Mouse (Mus musculus) frontal cortex, postnatal 14 days (tissue): ENCODE results near the gene Hist1h2ae.
"Not testable (repeated sequence)": the region's sequence is repeated elsewhere in the genome, so short reads cannot be mapped to it uniquely, and the experiment has no call there.

ENCODE experiments used
- DNase-seq, 2 experiments: peaks; one replicate each; pipeline ENCODE4 v3.0.0; 2022; ENCODE audit warnings: low spot score in 2 of 2

The Hist1h2ae gene

DNA sequence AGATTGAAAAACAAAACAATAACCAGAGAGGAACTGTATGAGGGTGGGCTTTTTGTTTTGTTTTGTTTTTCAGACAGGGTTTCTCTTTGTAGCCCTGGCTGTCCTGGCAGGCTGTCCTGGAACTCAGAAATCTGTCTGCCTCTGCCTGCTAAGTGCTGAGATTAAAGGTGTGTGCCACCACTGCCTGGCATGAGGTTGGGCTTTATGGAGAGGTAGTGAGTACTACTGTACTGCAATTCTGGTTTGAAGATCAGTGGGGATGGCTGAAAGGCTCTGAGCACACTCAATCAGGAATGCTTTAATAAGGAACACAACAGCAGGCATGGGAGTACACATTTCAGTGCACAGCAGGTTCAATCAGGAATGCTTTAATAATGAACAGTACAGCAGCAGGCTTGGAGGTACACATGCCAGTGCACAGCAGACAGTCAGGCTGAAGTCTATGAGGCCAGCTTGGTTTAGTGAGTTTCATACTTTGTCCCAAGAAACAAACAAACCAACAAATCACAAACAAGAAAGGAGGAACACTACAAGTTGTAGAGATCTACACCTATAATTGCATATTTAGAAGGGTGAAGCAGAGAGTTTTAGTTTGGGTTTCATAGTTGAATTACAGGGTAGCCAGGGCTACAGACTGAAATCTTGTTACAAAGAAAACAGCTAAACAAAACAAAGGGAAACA is 12.5 kb upstream of the Hist1h2ae start:
- DNase-seq: no peak

DNA sequence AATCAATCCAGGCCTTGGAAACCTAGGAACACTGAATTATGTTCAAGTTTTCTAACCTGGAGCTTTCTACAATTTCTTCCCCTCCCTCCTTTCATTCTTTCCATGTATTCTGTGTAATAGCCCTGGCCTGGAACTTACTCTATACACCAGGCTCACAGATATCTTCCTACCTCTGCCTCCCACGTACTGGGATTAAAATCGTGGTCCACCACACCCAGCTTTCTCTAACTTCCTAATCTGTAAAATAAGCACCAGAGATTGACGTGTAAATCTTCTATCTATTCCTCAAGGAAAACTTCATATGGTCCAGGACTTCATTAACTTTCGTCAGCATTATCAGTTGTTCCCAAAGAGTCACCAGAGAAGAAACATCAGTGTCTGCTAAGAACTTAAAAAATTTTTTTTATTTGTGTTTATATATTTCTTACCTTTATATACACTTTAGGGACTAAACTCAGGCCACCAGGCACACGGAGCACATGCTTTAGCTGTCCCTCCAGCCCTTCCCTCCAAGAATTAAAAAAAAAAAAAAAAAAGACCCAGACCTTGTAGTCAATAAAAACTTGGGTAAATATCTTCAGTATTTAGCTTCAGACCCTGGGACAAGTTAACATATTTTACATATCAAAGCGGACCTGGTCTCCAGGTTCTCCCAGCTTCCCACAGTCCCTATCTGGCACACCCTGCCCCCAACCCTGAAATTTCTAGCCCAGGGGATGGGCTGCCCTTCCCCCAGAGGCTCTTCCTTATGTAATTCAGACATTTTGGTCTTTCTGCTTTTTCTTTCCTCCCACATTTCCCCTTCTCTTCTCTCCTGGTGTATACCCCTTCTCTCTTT is 11.4 kb upstream of the Hist1h2ae start:
- DNase-seq: no peak

DNA sequence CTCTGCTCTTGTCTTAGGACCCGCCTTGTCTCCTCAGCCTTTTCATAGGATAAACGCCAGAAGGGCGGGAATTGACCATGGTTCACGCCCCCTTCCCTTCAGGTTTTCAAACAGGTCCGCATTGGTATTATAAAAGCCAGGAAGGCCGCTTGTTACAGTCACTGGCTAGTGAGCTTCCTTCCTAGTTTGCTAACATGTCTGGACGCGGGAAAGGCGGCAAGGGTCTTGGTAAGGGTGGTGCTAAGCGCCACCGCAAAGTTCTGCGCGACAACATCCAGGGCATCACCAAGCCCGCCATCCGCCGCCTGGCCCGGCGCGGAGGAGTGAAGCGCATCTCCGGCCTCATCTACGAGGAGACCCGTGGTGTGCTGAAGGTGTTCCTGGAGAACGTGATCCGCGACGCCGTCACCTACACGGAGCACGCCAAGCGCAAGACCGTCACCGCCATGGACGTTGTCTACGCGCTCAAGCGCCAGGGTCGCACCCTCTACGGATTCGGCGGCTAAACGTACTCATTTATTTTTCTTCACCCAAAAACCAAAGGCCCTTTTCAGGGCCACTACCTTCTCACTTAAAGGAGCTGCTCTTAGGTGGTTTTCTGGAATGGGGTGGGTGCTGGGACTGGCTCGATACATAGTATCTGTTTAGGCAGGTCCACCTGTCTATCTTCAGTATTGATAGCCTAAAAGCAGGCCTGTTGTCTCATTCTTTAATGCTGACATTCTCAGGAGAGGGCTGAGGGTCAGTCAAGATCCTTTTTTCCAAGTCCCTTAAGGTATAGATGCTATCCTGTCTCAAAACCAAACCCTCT is 10.6 kb upstream of the Hist1h2ae start, which contains the start of gene Hist1h4d:
Hist1h4d (plus strand) TSS at position 191 of the 811 bp plus-strand sequence.
- DNase-seq: peak; percentile 97

DNA sequence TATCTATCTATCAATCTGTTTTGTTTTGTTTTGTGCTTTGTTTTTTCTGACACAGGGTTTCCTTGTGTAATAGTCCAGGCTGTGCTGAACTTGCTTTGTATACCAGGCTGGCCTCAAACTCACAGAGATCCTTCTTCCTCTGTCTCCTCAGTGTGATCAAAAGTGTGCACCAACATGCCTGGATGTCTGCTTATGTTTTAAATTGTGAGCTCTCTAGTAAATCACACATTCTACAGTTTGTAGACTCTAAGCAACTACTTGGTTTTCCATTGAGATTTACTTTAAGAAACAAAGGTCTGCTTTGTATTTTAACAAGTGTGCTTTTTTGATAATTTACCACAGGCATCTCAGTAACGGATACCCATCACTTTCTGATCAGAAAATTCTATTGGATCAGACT is 6.8 kb upstream of the Hist1h2ae start:
- DNase-seq: no peak

DNA sequence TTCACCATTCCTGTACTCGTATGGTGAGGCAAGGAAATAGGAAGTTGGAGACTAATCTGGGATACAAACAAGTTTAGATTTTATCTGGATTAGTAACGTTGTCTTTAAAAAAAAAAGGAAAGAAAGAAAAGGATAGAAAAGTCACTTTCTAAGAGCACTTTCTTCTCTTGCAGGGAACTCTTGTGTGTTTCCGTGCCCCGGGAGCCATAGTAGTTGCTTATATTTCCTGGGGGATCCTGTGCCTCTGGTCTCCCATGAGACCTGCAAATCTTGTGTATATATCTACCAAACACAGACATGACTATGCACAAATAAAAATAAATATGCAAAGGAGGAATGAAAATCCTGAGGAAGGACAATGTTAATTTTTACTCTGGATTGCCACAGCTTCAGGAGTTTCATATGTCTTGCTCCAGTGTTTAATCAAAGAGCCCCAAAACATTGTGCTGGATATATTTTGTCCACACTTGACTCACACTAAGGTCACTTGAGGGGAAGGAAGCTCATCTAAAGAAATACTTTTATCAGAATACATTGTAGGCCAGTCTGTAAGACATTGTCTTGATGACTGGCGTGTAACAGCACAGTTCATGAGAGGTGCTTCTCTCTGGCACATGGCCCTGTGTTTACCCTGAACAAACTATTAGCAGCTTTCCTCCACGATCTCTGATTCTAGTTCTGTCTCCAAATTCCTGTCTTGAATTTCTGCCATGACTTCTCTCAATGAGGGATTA is 6.1 kb upstream of the Hist1h2ae start:
- no peak for DNase-seq

DNA sequence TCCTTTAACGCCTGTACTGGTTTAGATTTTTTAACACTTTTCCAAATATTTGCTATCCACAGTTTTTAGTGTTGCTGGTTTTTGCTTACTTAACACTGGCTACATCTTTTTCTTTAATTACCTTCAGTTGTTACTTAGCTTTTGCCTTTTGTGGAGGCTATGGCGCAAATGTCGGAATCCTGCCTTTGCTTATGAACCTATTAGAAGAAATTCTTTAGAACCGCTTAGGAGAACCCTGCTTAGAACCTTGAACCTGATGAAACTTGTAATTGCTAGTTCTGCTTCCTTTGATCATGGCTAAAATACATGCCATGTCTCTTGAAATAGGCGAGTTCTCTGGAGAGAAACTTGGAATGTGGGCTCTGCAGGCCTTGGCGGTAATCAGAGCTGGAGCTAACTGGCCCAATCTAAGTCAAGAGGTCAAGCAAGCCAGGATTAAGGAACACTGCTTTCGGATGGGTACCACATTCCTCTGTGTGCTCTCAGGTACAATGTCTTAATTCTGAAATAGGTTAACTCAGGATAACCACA is 5.4 kb upstream of the Hist1h2ae start:
- no peak for DNase-seq

DNA sequence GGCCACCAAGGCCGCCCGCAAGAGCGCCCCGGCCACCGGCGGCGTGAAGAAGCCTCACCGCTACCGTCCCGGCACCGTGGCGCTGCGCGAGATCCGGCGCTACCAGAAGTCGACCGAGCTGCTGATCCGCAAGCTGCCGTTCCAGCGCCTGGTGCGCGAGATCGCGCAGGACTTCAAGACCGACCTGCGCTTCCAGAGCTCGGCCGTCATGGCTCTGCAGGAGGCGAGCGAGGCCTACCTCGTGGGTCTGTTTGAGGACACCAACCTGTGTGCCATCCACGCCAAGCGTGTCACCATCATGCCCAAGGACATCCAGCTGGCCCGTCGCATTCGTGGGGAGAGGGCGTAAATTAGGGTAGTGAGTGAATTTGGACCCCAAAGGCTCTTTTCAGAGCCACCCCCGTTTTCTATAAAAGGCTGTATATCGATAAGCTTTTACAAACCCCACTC is 4.9 kb upstream of the Hist1h2ae start:
- not testable (repeated sequence) for DNase-seq

DNA sequence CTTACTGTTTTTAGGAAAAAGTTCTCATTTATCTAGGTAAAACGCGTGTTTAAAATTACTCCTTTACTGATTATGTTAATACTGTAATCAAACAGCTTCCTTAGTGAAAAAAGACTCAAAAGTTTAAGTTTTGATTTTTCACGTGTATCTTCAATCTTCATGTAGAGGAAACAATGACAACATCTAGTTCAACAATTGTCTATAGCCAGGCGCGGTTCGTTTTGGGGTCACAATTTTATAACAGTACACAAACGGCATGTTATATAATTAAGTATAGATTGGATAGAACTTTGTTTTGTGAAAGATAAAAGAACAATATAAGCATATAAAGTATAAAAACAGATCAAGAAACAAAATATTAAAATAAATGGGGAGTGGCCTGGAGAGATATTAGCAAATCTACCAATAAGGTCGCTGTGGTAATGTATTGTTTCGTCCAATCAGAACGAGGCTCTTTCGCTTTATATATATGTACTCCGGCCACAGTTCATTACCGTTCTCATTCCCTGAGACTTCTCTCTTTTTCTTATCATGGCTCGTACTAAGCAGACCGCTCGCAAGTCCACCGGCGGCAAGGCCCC is 4.3 kb upstream of the Hist1h2ae start, which contains the start of gene Hist1h3d:
Hist1h3d (plus strand) TSS at position 493 of the 581 bp plus-strand sequence.
- DNase-seq: peak in 1 of 2 experiments; percentile 53

DNA sequence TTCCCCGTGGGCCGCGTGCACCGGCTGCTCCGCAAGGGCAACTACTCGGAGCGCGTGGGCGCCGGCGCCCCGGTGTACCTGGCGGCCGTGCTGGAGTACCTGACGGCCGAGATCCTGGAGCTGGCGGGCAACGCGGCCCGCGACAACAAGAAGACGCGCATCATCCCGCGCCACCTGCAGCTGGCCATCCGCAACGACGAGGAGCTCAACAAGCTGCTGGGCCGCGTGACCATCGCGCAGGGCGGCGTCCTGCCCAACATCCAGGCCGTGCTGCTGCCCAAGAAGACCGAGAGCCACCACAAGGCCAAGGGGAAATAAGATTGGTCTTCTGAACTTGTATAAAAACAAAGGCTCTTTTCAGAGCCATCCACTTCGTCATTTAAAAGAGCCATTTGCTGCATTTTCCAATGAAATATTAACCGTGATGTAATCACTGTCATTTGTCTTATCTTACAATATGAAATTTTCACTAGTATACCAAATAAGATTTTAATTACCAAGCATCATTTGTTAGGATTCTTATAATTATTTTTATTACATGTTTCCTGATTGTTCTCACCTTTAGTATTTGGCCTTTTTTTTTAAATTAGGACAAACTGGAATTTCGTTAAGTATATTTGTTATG is 3.6 kb upstream of the Hist1h2ae start:
- DNase-seq: not testable (repeated sequence)

DNA sequence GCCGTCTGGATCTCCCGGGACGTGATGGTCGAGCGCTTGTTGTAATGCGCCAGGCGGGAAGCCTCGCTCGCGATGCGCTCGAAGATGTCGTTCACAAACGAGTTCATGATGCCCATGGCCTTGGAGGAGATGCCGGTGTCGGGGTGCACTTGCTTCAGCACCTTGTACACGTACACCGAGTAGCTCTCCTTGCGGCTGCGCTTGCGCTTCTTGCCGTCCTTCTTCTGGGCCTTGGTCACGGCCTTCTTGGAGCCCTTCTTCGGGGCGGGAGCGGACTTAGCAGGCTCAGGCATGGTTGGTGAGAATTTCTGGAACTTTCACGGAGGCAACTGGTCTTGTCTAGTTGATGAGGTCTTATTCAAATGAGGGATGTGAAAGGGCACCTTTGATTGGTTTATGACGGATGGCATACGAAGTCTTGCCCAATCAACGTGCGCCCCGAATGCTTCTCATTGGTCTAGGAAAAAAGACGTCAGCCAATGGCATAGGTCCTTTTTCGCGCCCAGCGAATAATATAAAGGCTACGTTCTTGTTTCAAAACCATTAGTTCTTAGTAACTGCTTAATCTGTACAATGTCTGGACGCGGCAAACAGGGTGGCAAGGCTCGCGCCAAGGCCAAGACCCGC is 3.0 kb upstream of the Hist1h2ae start, which contains the start of the genes Hist1h2bf and Hist1h2ad:
Hist1h2bf (minus strand) TSS at position 299 of the 627 bp plus-strand sequence.
Hist1h2ad (plus strand) TSS at position 484 of the 627 bp plus-strand sequence.
- peak; percentile 91 to 96 for DNase-seq

DNA sequence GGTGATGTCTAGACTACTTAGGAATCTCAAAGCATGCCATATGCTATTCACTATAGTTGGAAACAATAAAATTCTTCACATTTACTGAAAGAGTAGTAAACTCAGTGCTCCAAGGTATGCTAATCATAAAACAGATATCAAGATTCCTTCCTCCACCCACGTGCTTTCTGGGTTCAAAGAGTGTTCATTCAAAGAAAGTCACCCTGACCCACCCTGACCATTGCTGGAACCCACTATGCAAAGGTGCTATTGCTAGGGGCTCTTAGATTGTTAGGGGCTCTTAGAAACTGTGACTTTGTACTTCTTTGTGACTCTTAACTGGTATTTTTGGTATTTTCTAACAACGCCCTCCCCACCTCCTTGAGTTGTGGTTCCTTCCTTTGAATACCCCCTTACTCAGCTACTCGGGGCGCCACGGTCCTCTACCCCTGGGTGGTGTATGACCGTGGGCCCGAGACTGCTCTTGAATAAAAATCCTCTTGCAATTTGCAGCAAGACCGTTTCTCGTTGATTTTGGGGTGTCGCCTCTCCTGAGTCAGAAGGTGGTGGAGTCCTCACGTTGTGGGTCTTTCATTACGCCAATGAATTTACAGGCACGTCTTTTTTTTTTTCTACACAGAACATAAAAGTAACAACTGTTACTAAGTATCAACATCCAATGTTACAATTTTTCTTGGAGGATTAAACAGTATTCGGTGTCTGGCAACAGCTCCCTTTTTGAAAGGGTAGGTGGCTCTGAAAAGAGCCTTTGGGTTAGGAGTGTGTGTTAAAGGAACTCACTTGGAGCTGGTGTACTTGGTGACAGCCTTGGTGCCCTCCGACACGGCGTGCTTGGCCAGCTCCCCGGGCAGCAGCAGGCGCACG is 2.2 kb upstream of the Hist1h2ae start:
- not testable (repeated sequence) for DNase-seq

DNA sequence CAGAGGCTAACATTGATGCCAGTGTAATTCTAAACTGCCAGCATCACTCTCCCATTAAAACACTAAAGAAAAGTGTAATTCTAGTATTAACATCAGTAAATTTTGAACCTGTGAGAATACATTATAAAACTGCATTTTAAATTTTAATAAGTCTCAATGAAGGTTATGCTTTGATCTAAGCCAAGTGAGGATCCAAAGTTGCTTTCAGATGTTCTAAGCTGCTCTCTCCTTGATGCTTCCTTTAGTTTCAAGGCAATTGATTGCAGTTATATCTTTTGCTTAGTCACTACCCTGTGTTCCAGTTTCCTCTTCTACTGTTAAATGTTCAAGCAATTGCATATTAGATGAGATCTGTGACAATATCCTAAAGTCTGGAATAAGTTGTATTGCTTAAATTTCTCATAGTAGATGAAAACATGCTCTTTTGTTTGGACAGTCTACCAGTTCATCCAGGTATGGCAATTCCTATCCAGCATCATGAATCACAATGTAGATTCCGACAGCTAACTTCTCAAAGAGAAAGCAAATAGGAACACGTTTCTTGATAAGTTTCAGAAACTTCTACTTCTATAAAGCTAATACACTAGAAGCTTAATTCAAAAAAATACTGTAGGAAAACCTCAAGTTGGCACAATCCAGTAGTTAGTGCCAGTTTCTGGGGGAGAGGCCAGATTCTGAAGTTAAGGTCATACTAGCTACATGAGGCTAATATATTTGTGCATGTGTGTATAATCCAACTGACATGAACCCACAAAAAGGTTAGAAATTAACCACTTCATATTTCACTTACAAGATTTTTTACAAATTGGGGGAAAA is 1.4 kb upstream of the Hist1h2ae start:
- no peak for DNase-seq

DNA sequence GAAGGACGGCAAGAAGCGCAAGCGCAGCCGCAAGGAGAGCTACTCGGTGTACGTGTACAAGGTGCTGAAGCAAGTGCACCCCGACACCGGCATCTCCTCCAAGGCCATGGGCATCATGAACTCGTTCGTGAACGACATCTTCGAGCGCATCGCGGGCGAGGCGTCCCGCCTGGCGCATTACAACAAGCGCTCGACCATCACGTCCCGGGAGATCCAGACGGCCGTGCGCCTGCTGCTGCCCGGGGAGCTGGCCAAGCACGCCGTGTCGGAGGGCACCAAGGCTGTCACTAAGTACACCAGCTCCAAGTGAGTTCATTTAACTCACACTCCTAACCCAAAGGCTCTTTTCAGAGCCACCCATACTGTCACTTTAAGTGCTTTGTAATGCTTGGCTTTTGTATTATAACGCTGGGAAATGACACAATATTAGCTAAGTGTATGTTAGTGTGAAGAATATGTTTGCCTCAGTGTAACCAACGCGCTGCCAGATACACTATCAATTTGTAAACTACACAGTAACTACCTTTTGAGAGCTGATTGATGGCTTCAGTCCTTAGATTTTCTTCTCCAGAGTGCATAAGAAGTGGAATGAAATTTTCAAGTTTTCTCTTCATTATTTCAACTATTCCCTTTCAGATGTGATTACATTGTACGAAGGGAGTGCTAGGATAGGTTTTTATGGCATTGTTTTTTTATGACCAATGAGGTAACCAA is 641 bp upstream of the Hist1h2ae start:
- DNase-seq: not testable (repeated sequence)

DNA sequence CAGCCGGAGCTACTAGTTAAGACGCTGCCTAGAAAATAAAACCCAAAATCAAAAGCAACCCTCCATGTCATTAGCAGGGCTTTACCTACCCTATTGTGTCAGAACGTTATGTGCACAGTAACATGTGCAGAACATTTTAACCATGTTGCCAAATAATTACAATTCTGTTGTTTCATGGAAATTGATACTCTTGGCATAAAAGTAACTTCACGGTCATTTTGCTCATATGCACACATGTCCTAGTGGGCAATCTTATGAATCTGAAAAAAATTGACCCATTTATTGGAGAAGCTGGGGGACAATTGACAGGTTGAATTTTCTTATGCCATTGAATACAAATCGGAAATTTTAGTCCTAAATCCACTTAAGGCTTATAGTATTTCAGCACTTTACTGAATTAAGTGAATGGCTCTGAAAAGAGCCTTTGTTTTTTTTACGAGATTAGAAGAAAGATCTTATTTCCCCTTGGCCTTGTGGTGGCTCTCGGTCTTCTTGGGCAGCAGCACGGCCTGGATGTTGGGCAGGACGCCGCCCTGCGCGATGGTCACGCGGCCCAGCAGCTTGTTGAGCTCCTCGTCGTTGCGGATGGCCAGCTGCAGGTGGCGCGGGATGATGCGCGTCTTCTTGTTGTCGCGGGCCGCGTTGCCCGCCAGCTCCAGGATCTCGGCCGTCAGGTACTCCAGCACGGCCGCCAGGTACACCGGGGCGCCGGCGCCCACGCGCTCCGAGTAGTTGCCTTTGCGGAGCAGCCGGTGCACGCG is 579 bp downstream of the Hist1h2ae start:
- not testable (repeated sequence) for DNase-seq

DNA sequence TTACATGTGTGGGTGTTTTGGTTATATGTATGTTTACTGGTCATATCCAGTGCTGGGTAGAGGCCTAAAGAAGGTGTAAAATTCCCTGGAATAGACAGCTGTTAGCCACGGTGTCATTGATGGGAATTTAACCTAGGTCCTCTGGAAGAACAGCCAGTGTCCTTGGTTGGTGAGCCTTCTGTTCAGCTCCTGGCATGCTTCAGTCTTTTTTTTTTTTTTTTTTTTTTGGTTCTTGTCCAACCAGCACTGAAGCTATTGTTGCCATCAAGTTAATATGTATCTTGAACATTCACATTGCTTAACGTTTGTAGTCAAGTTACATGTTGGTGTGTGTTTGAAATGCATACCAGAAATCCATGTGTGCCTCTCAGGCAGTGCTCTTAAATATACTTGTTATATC is 6.5 kb downstream of the Hist1h2ae start:
- no peak for DNase-seq
